Mouse (Mus musculus) monocyte, adult 59 days (primary cell): ENCODE data around the gene Shf. TPM values are rescaled to one million over a fixed set of nuclear protein-coding genes. Genes with fewer than 3 reads are reported as not detected.

Experiments
- total RNA-seq, 2 experiments: library from RNA; stranded (reverse); gene quantifications; one replicate each; pipeline ENCODE4 v1.2.4; 2023

Shf gene
- total RNA-seq: 1 to 10 TPM; 1.5 to 2.7 TPM

GRCm38 (mm10) chr2:122368995-122369739 lies at the start of gene Shf:
TSS of gene Shf (minus strand) at chr2:122369162.

GRCm38 (mm10) chr2:122315372-122315771 lies 53.6 kb downstream of the Shf start, which contains the start of gene Duox1:
TSS of gene Duox1 (plus strand) at chr2:122315672.

GRCm38 (mm10) chr2:122313536-122313935 lies 55.4 kb downstream of the Shf start, which contains the start of gene Duoxa1:
TSS of gene Duoxa1 (minus strand) at chr2:122313730.

Other genes starting within 250 kb of the Shf start
- 1,000 to 10,000 TPM; 3,138 to 3,356 TPM for gene B2m, start 221.5 kb downstream of the Shf start, total RNA-seq
- gene Trim69, start 208.5 kb downstream of the Shf start, total RNA-seq: under 1 TPM; 0.49 to 0.71 TPM
- gene Patl2, start 183.0 kb downstream of the Shf start, total RNA-seq: under 1 TPM in 1 of 2 experiments, not detected in 1; 0.18 TPM
- gene Terb2, start 182.9 kb downstream of the Shf start, total RNA-seq: not detected
- gene Sord, start 134.4 kb downstream of the Shf start, total RNA-seq: 10 to 100 TPM; 21.0 to 21.7 TPM
- not detected for gene Duox2, start 70.7 kb downstream of the Shf start, total RNA-seq
- gene Duoxa2, start 70.3 kb downstream of the Shf start, total RNA-seq: not detected
- not detected for gene Duoxa1, start 55.4 kb downstream of the Shf start, total RNA-seq
- gene Duox1, start 53.5 kb downstream of the Shf start, total RNA-seq: not detected
- gene Slc28a2, start 57.3 kb upstream of the Shf start, total RNA-seq: 10 to 100 TPM; 17.0 to 19.9 TPM
- gene Gm14085, start 115.8 kb upstream of the Shf start, total RNA-seq: under 1 TPM; 0.49 to 0.84 TPM
- 10 to 100 TPM; 27.9 to 30.9 TPM for gene Gatm, start 242.1 kb upstream of the Shf start, total RNA-seq